Mouse (Mus musculus): Measurements from ENCODE around the gene Tango6. TPM values are rescaled to one million over a fixed set of nuclear protein-coding genes. Genes with fewer than 3 reads are reported as not detected.
A peak's percentile ranks its signal among the peaks of the same experiment; 100 is the strongest.
"Not testable (repeated sequence)": the region's sequence is repeated elsewhere in the genome, so short reads cannot be mapped to it uniquely, and the experiment has no call there.

Tango6 gene
- polyA plus RNA-seq, 1 experiment from 2014 or later: 10.3 TPM

DNA sequence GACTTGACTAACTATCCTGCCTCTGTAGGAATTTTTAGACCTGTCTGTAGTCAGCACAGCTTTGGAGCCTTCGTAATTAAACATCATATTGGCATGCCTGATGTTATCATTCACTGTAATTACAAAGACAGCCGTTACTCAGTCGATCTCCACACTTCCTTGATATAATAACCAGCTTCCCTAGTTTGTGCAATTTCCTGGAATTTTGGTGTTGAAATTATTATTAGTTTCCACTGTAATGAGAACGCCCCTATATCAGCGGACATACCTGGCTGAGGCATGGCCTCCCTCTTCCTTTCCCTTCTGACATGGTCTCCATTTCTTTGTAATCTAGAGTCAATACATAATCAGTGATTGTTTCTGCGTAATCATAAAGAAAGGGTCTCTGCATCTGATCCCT is 89.2 kb downstream of the Tango6 start:
- ChIA-PET CTCF (no interaction called here), POLR2A (no interaction called here)
- H3K27me3 ChIP-seq: no peaks in the 10 kb centered on the region
- ATAC-seq: no peak
- in situ Hi-C loops (cut with MboI; ENCODE audit: low pct_unique_long_range_greater_than_20kb): no loop called here
- DNase-seq (ENCODE audit: low read depth, low spot score): no peak
- no peak for TF ChIP-seq CTCF (IDR thresholded peaks at IDR 0.05)

- no peak for DNase-seq (ENCODE audit: low read depth, low spot score)
- no peak for TF ChIP-seq CTCF (IDR thresholded peaks at IDR 0.05)
- ATAC-seq: no peak
- no peaks in the 10 kb centered on the region for H3K27me3 ChIP-seq
- ChIA-PET CTCF (no interaction called here), POLR2A (no interaction called here)
- in situ Hi-C loops (cut with MboI; ENCODE audit: low pct_unique_long_range_greater_than_20kb): no loop called here
Observed at GRCm38 (mm10) chr8:106772501-106772900, 89.6 kb downstream of the Tango6 start.

DNA sequence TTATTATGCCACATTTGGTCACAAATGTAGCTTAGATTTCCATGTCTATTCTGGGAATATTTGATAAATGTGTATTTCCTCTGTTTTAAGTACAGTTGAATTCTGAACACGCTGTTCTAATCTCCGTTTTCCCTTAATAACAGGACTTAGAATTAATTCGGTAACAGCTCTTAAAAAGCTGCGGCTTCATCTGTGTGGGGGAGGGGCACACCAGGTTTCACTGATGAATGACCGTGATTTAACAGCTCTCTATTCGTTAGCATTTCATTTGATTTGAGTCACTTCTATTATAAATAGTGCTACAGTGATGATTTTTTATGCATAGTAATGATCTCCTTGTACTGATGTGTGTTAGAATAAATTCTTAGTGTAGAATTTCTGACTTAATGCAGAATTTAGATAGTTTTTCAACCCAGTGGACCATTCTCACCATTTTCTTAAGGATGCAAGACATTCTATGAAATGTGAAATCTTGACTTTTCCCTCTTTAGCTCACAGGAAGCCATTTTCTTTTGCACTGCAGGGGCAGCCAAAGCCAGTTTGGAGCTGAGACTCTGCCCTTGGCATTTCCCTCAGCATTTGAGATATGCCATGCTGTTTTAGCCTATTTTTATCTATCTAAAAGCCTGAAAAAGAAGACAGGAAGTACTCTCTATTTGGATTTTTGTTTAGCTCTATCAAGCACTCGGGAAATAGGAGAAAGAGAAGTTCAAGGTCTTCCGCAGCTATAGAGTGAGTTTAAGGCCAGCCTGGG is 91.9 kb downstream of the Tango6 start:
- DNase-seq (ENCODE audit: low read depth, low spot score): no peak
- in situ Hi-C loops (cut with MboI; ENCODE audit: low pct_unique_long_range_greater_than_20kb): no loop called here
- CTCF ChIA-PET: interaction anchor here (1.1 to 1.5 kb wide), 2 partner anchors 12 to 16 kb away, joined by 3 to 5 read pairs; no protein-coding TSS in a partner anchor
- no peak for ATAC-seq
- no peak for TF ChIP-seq CTCF (IDR thresholded peaks at IDR 0.05)
- POLR2A ChIA-PET: interaction anchor here (0.7 kb wide), 1 partner anchor 14 kb away, joined by 3 read pairs; no protein-coding TSS in a partner anchor
- H3K27me3 ChIP-seq: no peaks in the 10 kb centered on the region

DNA sequence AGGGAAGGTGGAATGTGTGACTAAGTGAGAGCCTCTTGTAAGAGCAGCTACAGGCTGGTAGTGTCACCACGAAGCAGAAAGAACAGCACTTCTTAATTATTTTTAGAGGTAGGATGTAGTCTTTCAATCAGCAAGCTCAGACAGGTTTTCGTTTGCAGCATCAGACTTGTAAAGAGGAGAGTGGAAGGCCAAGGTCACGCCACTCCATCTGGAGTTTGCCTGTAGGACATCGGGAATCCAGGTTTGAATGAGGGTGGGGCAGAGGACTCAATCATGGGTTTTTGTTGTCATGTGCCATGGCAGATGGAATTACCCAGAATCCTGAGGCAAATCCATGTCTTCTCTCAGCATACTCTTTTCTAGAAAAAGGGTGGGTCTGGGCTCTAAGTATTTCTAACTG is 106.8 kb downstream of the Tango6 start:
- DNase-seq (ENCODE audit: low read depth, low spot score): no peak
- H3K27me3 ChIP-seq: no peaks in the 10 kb centered on the region
- ATAC-seq: no peak
- ChIA-PET POLR2A (no interaction called here), CTCF (no interaction called here)
- TF ChIP-seq CTCF (IDR thresholded peaks at IDR 0.05): no peak
- in situ Hi-C loops (cut with MboI; ENCODE audit: low pct_unique_long_range_greater_than_20kb): no loop called here

DNA sequence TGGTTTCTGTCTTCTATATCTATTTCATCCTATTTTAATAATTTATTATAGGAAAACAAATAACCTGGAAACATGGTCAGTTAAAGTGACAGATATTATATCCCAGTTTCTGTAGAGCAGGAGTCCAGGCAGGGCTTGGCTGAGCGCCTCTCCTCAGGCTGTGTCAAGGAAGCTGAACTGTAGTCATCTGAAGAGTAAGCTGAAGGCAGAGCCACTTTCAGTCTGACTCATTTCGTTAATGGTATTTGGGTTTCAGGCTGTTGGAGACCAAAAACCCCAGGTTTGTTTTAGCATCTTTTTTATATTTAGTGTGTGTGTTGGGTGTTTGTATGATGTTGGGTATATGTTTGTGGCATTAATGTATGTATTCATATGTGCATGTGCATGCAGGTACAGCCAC is 112.0 kb downstream of the Tango6 start:
- ATAC-seq (peak; percentile 57), DNase-seq (ENCODE audit: low read depth, low spot score) (no peak)
- H3K27me3 ChIP-seq: no peaks in the 10 kb centered on the region
- TF ChIP-seq CTCF (IDR thresholded peaks at IDR 0.05): no peak
- ChIA-PET POLR2A (no interaction called here), CTCF (interaction anchor here (1.0 kb wide), 1 partner anchor 45 kb away, joined by 3 read pairs; no protein-coding TSS in a partner anchor)
- in situ Hi-C loops (cut with MboI; ENCODE audit: low pct_unique_long_range_greater_than_20kb): no loop called here

DNA sequence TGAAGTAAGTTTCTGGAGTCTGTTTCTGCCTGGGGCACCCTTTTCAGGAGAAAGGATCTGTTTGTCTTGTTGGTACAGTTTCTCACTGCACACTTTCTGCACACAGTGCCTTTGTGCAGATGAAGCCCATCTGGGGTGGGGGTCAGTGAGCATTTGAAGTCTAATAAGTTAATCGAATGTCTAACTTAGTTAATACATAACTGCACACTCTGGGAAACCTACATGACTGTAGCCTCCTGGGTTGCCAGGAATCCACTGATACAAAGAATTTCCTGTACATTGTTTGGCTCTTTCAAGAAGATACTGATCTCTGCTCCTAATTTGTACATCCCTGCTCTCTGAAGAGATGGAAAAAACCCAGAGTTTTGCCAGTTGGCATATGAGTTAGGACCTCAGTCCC is 117.0 kb downstream of the Tango6 start:
- H3K27me3 ChIP-seq: no peaks in the 10 kb centered on the region
- CTCF ChIA-PET: interaction anchor here (1.0 kb wide), 1 partner anchor 9 kb away, joined by 3 read pairs; no protein-coding TSS in a partner anchor
- DNase-seq (ENCODE audit: low read depth, low spot score) (peak; percentile 30), ATAC-seq (peak; percentile 62)
- no peak for TF ChIP-seq CTCF (IDR thresholded peaks at IDR 0.05)
- POLR2A ChIA-PET: no interaction called here
- in situ Hi-C loops (cut with MboI; ENCODE audit: low pct_unique_long_range_greater_than_20kb): no loop called here

DNA sequence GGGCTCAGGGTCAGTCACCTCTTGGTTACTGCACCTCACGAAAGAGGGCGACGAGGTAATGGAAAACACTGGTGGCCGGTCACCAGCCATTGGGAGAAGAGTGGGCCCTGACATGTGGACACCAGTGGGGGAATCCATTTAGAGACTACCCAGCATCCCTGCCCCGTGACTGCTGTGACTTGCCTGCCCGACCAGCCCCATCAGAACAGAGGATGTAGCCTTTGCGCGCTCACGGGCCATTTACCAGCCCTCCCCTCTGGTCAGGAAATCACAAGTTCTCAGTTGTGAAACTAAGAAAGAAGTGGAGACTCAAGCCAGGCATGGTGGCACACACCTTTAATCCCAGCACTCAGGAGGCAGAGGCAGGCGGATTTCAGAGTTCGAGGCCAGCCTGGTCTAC is 118.4 kb downstream of the Tango6 start:
- DNase-seq (ENCODE audit: low read depth, low spot score) (no peak), ATAC-seq (no peak)
- ChIA-PET CTCF (no interaction called here), POLR2A (no interaction called here)
- in situ Hi-C loops (cut with MboI; ENCODE audit: low pct_unique_long_range_greater_than_20kb): no loop called here
- H3K27me3 ChIP-seq: no peaks in the 10 kb centered on the region
- no peak for TF ChIP-seq CTCF (IDR thresholded peaks at IDR 0.05)

DNA sequence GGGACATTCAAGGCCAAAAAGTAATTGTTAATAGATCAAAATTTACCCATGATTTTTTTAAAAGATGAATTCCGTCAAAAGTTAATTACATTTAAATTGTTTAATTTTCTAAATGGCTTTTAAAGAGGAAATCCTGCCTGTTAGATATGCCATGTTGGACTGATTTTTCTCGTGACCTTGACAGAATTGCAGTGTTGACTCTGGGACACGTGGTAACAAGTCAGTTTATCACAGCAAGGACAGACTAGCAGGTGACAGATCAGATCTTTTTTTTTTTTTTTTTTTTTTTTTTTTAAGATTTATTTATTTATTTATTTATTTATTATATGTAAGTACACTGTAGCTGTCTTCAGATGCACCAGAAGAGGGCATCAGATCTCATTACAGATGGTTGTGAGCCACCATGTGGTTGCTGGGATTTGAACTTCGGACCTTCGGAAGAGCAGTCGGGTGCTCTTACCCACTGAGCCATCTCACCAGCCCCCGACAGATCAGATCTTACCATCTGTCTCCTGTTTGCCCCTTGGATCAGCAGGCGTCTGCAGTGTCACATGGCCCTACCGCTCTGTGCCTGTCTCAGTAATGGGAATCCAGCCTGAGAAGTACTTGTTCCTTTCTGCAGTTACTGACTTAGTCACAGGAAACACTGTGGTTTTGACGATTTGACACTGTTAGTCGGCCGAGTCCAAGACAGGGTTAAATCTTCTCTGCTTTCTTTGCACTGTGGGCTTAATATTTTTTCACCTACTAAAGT is 119.7 kb downstream of the Tango6 start:
- POLR2A ChIA-PET; in situ Hi-C loops (cut with MboI; ENCODE audit: low pct_unique_long_range_greater_than_20kb); ATAC-seq; DNase-seq (ENCODE audit: low read depth, low spot score); H3K27me3 ChIP-seq: not testable (repeated sequence)
- CTCF ChIA-PET: interaction anchor here (0.7 kb wide), 1 partner anchor 24 kb away, joined by 3 read pairs; no protein-coding TSS in a partner anchor

GRCm38 (mm10) chr8:106805859-106806258 is 123.0 kb downstream of the Tango6 start:
- no peaks in the 10 kb centered on the region for H3K27me3 ChIP-seq
- ATAC-seq: no peak
- ChIA-PET POLR2A (no interaction called here), CTCF (interaction anchor here (1.0 to 2.3 kb wide), 4 partner anchors 10 to 88 kb away, joined by 3 to 8 read pairs (median 5); no protein-coding TSS in a partner anchor)
- no peak for DNase-seq (ENCODE audit: low read depth, low spot score)
- in situ Hi-C loops (cut with MboI; ENCODE audit: low pct_unique_long_range_greater_than_20kb): no loop called here
- TF ChIP-seq CTCF (IDR thresholded peaks at IDR 0.05): peak; percentile 48

DNA sequence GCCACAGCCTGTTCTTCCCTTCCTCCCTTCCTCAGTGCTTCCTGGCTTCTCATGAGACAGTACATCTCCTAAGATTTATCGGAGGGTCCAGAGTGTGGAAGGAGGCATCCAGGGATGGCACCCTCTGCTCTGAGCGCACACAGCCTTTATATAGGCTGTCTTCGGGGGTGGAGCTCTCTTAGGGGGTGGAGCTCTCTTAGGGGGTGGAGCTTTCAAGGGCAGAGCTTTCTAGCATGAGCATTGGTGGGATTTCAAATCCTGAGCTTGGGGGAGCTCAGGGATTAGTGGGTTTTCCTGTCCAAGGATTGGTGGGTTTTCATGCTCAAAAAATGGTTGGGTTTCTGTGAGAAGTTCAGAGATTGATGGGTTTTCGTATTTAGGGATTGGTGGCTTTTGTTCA is 124.6 kb downstream of the Tango6 start:
- in situ Hi-C loops (cut with MboI; ENCODE audit: low pct_unique_long_range_greater_than_20kb): no loop called here
- CTCF ChIA-PET: interaction anchor here (2.1 to 2.3 kb wide), 2 partner anchors 8 to 12 kb away, joined by 7 to 8 read pairs; no protein-coding TSS in a partner anchor
- no peak for TF ChIP-seq CTCF (IDR thresholded peaks at IDR 0.05)
- ATAC-seq (no peak), DNase-seq (ENCODE audit: low read depth, low spot score) (no peak)
- POLR2A ChIA-PET: no interaction called here
- H3K27me3 ChIP-seq: no peaks in the 10 kb centered on the region

DNA sequence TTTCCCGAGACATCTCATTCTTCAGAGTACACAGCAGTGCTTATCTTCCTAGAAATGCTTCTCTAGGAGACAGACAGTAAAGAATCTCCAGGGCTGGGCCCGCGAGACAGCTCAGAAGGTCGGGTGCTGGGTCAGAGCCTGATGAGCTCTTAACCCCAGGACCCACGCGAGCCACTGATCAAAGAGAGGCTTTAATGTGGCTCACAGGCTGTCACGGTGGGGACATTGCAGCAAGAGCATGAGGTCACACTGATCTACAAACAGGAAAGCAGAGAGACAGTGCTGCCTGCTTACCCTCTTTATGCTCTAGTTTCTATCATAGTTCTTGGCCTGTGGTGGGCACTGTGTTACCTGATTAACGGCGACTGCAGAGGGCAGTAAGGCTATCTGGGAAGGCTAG is 126.9 kb downstream of the Tango6 start:
- in situ Hi-C loops (cut with MboI; ENCODE audit: low pct_unique_long_range_greater_than_20kb): no loop called here
- H3K27me3 ChIP-seq: no peaks in the 10 kb centered on the region
- ChIA-PET POLR2A (no interaction called here), CTCF (no interaction called here)
- no peak for ATAC-seq
- DNase-seq (ENCODE audit: low read depth, low spot score): no peak
- TF ChIP-seq CTCF (IDR thresholded peaks at IDR 0.05): no peak

Data from Patski (cell line).